Comparison of ENCODE assay signal across 8 mouse cellular contexts in the genomic region with DNA sequence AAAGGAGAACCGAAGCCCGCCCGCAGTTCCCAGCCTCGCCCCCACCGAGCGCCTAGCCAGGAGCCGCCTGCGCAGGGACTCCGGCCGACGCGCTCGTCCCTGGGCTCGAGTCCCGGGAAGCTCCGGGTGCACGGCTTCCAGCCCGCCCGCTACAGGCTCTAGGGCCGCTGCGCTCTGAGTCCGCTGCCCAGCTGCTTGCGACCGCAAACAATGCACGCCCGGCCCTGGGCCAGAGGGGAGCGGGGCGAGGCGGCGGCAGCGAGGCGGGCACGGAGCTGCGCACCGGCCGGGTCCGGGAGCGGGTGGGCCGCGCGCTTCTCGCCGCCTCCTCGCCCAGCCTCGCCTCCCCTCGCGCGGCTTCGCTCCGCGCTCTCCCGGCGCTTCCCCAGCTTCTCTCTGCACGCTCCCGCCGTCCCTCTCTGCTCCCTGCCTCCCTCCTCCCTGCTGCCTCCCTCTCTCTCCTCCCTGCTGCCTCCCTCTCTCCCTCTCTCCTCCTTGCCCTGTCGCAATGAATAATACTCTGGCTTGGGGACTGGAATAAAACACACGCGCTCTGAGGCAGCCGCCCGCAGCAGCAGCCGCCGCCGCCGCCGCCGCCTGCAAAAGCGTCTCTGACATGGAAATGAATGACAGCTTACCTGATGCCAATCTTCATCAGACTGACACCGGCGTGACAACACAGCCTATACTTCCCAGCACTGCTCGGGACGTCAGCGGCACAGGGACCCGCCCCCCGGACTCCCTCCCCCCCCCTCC. TPM values are rescaled to one million over a fixed set of nuclear protein-coding genes. Genes with fewer than 3 reads are reported as not detected.
DNase-seq lines count a peak whose midpoint lies in the region; ATAC-seq and TF ChIP-seq lines count a peak whose summit lies in the region.

No protein-coding gene starts in this region.

- H3K4me3 ChIP-seq in ES-Bruce4 (ENCODE audit: low read depth, low read length): peak overlapping the region; percentile 66
- peak overlapping the region; percentile 85 for H3K4me3 ChIP-seq in forebrain, embryonic 14.5 days (ENCODE audit: low read depth, low read length)
- peak overlapping the region; percentile 57 for H3K4me3 ChIP-seq in heart, postnatal 0 days (ENCODE audit: low read depth, low read length)
- H3K4me3 ChIP-seq in liver, embryonic 11.5 days (ENCODE audit: low read depth, low read length): peak overlapping the region; percentile 63

- H3K4me1 ChIP-seq in ES-Bruce4 (ENCODE audit: control insufficient read depth, insufficient read depth, low read length): peaks cover 3% of the 10 kb centered on the region
- H3K4me1 ChIP-seq in forebrain, embryonic 14.5 days (ENCODE audit: control insufficient read depth, insufficient read depth, low read length): peaks cover 27% of the 10 kb centered on the region
- 0 out of 2 replicates have a peak, but pooled peaks cover 6% of the 10 kb centered on the region for H3K4me1 ChIP-seq in heart, postnatal 0 days (ENCODE audit: control insufficient read depth, insufficient read depth)
- H3K4me1 ChIP-seq in liver, embryonic 11.5 days (replicated peaks; ENCODE audit: control insufficient read depth, insufficient read depth, low read length): no peaks in the 10 kb centered on the region

- TF ChIP-seq CTCF in ES-Bruce4 (IDR thresholded peaks at IDR 0.05; ENCODE audit: low read depth, low read length): no peak
- no peak for TF ChIP-seq CTCF in heart, postnatal 0 days (IDR thresholded peaks at IDR 0.05; ENCODE audit: low read depth)

- H3K27ac ChIP-seq in ES-Bruce4 (ENCODE audit: insufficient read depth, low read length): no peak overlapping the region
- H3K27ac ChIP-seq in forebrain, embryonic 14.5 days (ENCODE audit: low read depth, low read length): peak overlapping the region; percentile 100
- peak overlapping the region; percentile 73 for H3K27ac ChIP-seq in heart, postnatal 0 days (ENCODE audit: low read depth)
- peak overlapping the region; percentile 79 for H3K27ac ChIP-seq in liver, embryonic 11.5 days (ENCODE audit: low read depth, low read length)

- ATAC-seq in cerebellum, adult (ENCODE audit: insufficient number of reproducible peaks, low FRiP score, low TSS enrichment): peak; percentile 82
- ATAC-seq in forebrain, embryonic 14.5 days: peak; percentile 94
- peak; percentile 78 for ATAC-seq in heart, postnatal 0 days (ENCODE audit: insufficient read depth, low read depth)
- ATAC-seq in liver, embryonic 11.5 days (replicated peaks; ENCODE audit: low FRiP score): peak; percentile 73

- DNase-seq in forebrain, embryonic 14.5 days (ENCODE audit: low spot score): peak; percentile 96
- peak; percentile 51 for DNase-seq in heart, postnatal 0 days (ENCODE audit: low spot score)
- peak; percentile 77 for DNase-seq in kidney, postnatal 14 days
- DNase-seq in liver, embryonic 11.5 days (ENCODE audit: low spot score): peak; percentile 67
- DNase-seq in neural tube, embryonic 10.5 days (ENCODE audit: extremely low spot score, low spot score): peak; percentile 89
- DNase-seq in thymus, postnatal 25 days: peak; percentile 15

- H3K27me3 ChIP-seq in ES-Bruce4 (ENCODE audit: control insufficient read depth, insufficient read depth, low read length, poor library complexity, severe bottlenecking): peaks cover 16% of the 10 kb centered on the region
- H3K27me3 ChIP-seq in forebrain, embryonic 14.5 days (replicated peaks; ENCODE audit: control insufficient read depth, insufficient read depth, low read length): no peaks in the 10 kb centered on the region
- peaks cover 23% of the 10 kb centered on the region; the same call in 1 of the 2 replicates for H3K27me3 ChIP-seq in heart, postnatal 0 days (ENCODE audit: control insufficient read depth, insufficient read depth, low read length)
- peaks cover 58% of the 10 kb centered on the region for H3K27me3 ChIP-seq in liver, embryonic 11.5 days (replicated peaks; ENCODE audit: control insufficient read depth, insufficient read depth, low read length)

- no peak for TF ChIP-seq POLR2A in ES-Bruce4 (IDR thresholded peaks at IDR 0.05; ENCODE audit: insufficient read depth, low read length)

- H3K9me3 ChIP-seq in ES-Bruce4 (replicated peaks; ENCODE audit: control insufficient read depth, insufficient read depth, low read length, poor library complexity, severe bottlenecking): no peaks in the 10 kb centered on the region
- H3K9me3 ChIP-seq in forebrain, embryonic 14.5 days (replicated peaks; ENCODE audit: control insufficient read depth, low read length): no peaks in the 10 kb centered on the region
- H3K9me3 ChIP-seq in heart, postnatal 0 days (replicated peaks; ENCODE audit: control insufficient read depth, low read length): no peaks in the 10 kb centered on the region
- H3K9me3 ChIP-seq in liver, embryonic 11.5 days (ENCODE audit: control insufficient read depth, low read length): no peaks in the 10 kb centered on the region

- no peaks in the 10 kb centered on the region for H3K36me3 ChIP-seq in ES-Bruce4 (ENCODE audit: control insufficient read depth, insufficient read depth, low read length, poor library complexity, severe bottlenecking)
- H3K36me3 ChIP-seq in forebrain, embryonic 14.5 days (ENCODE audit: control insufficient read depth, insufficient read depth, low read length): no peaks in the 10 kb centered on the region
- no peaks in the 10 kb centered on the region for H3K36me3 ChIP-seq in heart, postnatal 0 days (replicated peaks; ENCODE audit: control insufficient read depth, insufficient read depth, low read length)
- H3K36me3 ChIP-seq in liver, embryonic 11.5 days (ENCODE audit: control insufficient read depth, insufficient read depth, low read length): no peaks in the 10 kb centered on the region

- peak overlapping the region; percentile 96 for H3K4me2 ChIP-seq in forebrain, embryonic 14.5 days (ENCODE audit: low read length)
- peak overlapping the region; percentile 83 for H3K4me2 ChIP-seq in heart, postnatal 0 days (ENCODE audit: low read depth, low read length)
- peak overlapping the region; percentile 78 for H3K4me2 ChIP-seq in liver, embryonic 11.5 days

- TF ChIP-seq EP300 in ES-Bruce4 (IDR thresholded peaks at IDR 0.05; ENCODE audit: insufficient read depth, low read depth, low read length): no peak
- no peak for TF ChIP-seq EP300 in heart, postnatal 0 days (IDR thresholded peaks at IDR 0.05; ENCODE audit: low read depth)

- peak overlapping the region; percentile 55 for H3K9ac ChIP-seq in ES-Bruce4 (ENCODE audit: low read depth, poor library complexity, severe bottlenecking)
- peak overlapping the region; percentile 98 for H3K9ac ChIP-seq in forebrain, embryonic 14.5 days (ENCODE audit: low read length)
- peak overlapping the region; percentile 56 for H3K9ac ChIP-seq in heart, postnatal 0 days (replicated peaks; ENCODE audit: low read depth, low read length)
- H3K9ac ChIP-seq in liver, embryonic 11.5 days (ENCODE audit: low read depth, low read length): peak overlapping the region; percentile 60

- under 1% methylated on average over 65 of the region's 75 CpGs for WGBS in forebrain, embryonic 14.5 days
- WGBS in heart, postnatal 0 days: under 1% methylated on average over 66 of the region's 75 CpGs
- WGBS in liver, embryonic 11.5 days: 0% methylated on average over 55 of the region's 75 CpGs

RNA-seq across cellular contexts. Expression of gene Pknox2, which starts 0.4 kb away (rescaled TPM):
- polyA plus RNA-seq in ES-Bruce4 (2011; ENCODE audit: insufficient read depth, insufficient read length, low read depth, missing spikeins): 12.3 and 14.3 TPM in 2 replicates
- 12.1 and 12.7 TPM in 2 replicates for polyA plus RNA-seq in forebrain, embryonic 14.5 days (2014; fragmentation: Nextera tagmentation; extraction: Ambion mirVana)
- 0.54 and 7.3 TPM in 2 replicates for total RNA-seq in heart, postnatal 0 days (2014; rRNA removed; ENCODE audit: low replicate concordance)
- 2.0 and 2.4 TPM in 2 replicates for polyA plus RNA-seq in heart, postnatal 0 days (2015; fragmentation: Nextera tagmentation; extraction: Ambion mirVana)
- 2.9 TPM in 2 replicates for polyA plus RNA-seq in liver, embryonic 11.5 days (2014; fragmentation: Nextera tagmentation; extraction: Ambion mirVana)

Comparison
In these comparisons a context has a peak if more than half of its experiments do, and no peak if none do; other contexts are left out.
1. DNase-seq: peak in every context shown above with its lines; median percentile 96 in forebrain, embryonic 14.5 days; 89 in neural tube, embryonic 10.5 days; 77 in kidney, postnatal 14 days; 67 in liver, embryonic 11.5 days; 51 in heart, postnatal 0 days; 15 in thymus, postnatal 25 days.